29 mouse cellular contexts compared by ENCODE assay signal in genomic region chr2:77526803-77527202, GRCm38 (mm10).
DNase-seq lines count a peak whose midpoint lies in the region; ATAC-seq and TF ChIP-seq lines count a peak whose summit lies in the region.
"Had no signal": no experiment of that assay in that cellular context is flagged by ENCODE, and none has a peak within 500 bp of the region (broad histone marks: within the 10 kb centered on the region; RNA-seq: fewer than 3 reads in every experiment).

No protein-coding gene starts in this region.

- no peak overlapping the region for H3K4me2 ChIP-seq in heart, embryonic 11.5 days
- peak overlapping the region; percentile 10; the same call in 1 of the 2 replicates for H3K4me2 ChIP-seq in heart, embryonic 15.5 days
- no peak overlapping the region for H3K4me2 ChIP-seq in lung, embryonic 14.5 days
- H3K4me2 ChIP-seq: embryonic facial prominence, embryonic 13.5 days; forebrain, embryonic 12.5 days; forebrain, embryonic 15.5 days; hindbrain, embryonic 13.5 days; intestine, embryonic 15.5 days had no signal

- no peaks in the 10 kb centered on the region for H3K36me3 ChIP-seq in heart, embryonic 11.5 days (ENCODE audit: control insufficient read depth, insufficient read depth, low read length)
- no peaks in the 10 kb centered on the region for H3K36me3 ChIP-seq in heart, embryonic 15.5 days
- no peaks in the 10 kb centered on the region for H3K36me3 ChIP-seq in lung, embryonic 14.5 days (ENCODE audit: insufficient read depth)
- H3K36me3 ChIP-seq: embryonic facial prominence, embryonic 10.5 days; embryonic facial prominence, embryonic 13.5 days; forebrain, embryonic 12.5 days; forebrain, embryonic 15.5 days; hindbrain, embryonic 10.5 days; hindbrain, embryonic 13.5 days; intestine, embryonic 15.5 days had no signal

- H3K27ac ChIP-seq in gastrocnemius, adult 2 months, result peak overlapping the region; percentile 28; the same call in 1 of the 2 replicates
- peak overlapping the region; percentile 22; the same call in 1 of the 2 replicates for H3K27ac ChIP-seq in heart, embryonic 11.5 days (ENCODE audit: low read depth, low read length)
- H3K27ac ChIP-seq in heart, embryonic 15.5 days, result no peak overlapping the region; the same call in 1 of the 2 replicates
- H3K27ac ChIP-seq in lung, embryonic 14.5 days (ENCODE audit: low read depth), result no peak overlapping the region
- H3K27ac ChIP-seq: embryonic facial prominence, embryonic 10.5 days; embryonic facial prominence, embryonic 13.5 days; forebrain, embryonic 12.5 days; forebrain, embryonic 15.5 days; heart, adult 2 months; hindbrain, embryonic 10.5 days; hindbrain, embryonic 13.5 days; intestine, embryonic 15.5 days had no signal

- no peak for DNase-seq in gastrocnemius, adult 2 months
- DNase-seq in gastrocnemius, adult 8-10 months (ENCODE audit: low spot score in 2 of 2), result no peak
- DNase-seq in heart, postnatal 10 days, result no peak
- DNase-seq in heart, postnatal 36 days, result no peak
- DNase-seq in lung, embryonic 14.5 days, result peak; percentile 46
- DNase-seq in lung, adult 2 months, result no peak
- DNase-seq: adrenal gland, adult 8-10 months; adrenal gland, postnatal 25 days; cerebellum, adult 11-12 months; cerebellum, adult 8-10 months; cerebellum, postnatal 10 days; cerebellum, postnatal 36 days; embryo, embryonic 11 days; gastrocnemius, postnatal 14 days; heart, adult 2 months; kidney, adult 11 months; kidney, adult 8-10 months had no signal

- TF ChIP-seq POLR2A in lung, adult 2 months (IDR thresholded peaks at IDR 0.05; ENCODE audit: borderline replicate concordance, extremely low read depth, low read depth, low read length), result no peak

- intact Hi-C loops in gastrocnemius, adult 2 months (cut with DNase I), result loop anchor here (5.0 to 10.0 kb wide), 2 partner anchors 80 to 178 kb away; no protein-coding TSS in a partner anchor
- intact Hi-C loops in heart, postnatal 10 days (cut with DNase I), result no loop called here
- intact Hi-C loops in heart, postnatal 36 days (cut with DNase I), result no loop called here

- H3K4me1 ChIP-seq in heart, embryonic 11.5 days (ENCODE audit: control insufficient read depth, insufficient read depth, low read length), result peaks cover 6% of the 10 kb centered on the region; the same call in 1 of the 2 replicates
- H3K4me1 ChIP-seq in heart, embryonic 15.5 days (replicated peaks), result peaks cover 19% of the 10 kb centered on the region
- H3K4me1 ChIP-seq in lung, embryonic 14.5 days (ENCODE audit: insufficient read depth), result no peaks in the 10 kb centered on the region; the same call in 1 of the 2 replicates
- no peaks in the 10 kb centered on the region for H3K4me1 ChIP-seq in lung, adult 2 months (ENCODE audit: control insufficient read depth, insufficient read depth, low read length)
- H3K4me1 ChIP-seq: embryonic facial prominence, embryonic 10.5 days; embryonic facial prominence, embryonic 13.5 days; forebrain, embryonic 12.5 days; forebrain, embryonic 15.5 days; hindbrain, embryonic 10.5 days; hindbrain, embryonic 13.5 days had no signal

- WGBS in heart, embryonic 11.5 days (ENCODE audit: insufficient replicate concordance), result 31% methylated on average over 4 of the region's 4 CpGs
- WGBS in heart, embryonic 15.5 days, result 27% methylated on average over 4 of the region's 4 CpGs
- WGBS in lung, embryonic 14.5 days, result 33% methylated on average over 4 of the region's 4 CpGs
- 59% methylated on average over 4 of the region's 4 CpGs for WGBS in lung, adult 2 months

- no peaks in the 10 kb centered on the region for H3K9me3 ChIP-seq in heart, embryonic 11.5 days (replicated peaks; ENCODE audit: control insufficient read depth, low read length)
- H3K9me3 ChIP-seq in heart, embryonic 15.5 days (replicated peaks), result no peaks in the 10 kb centered on the region
- H3K9me3 ChIP-seq in lung, embryonic 14.5 days (ENCODE audit: low read depth, low read length), result no peaks in the 10 kb centered on the region
- H3K9me3 ChIP-seq: embryonic facial prominence, embryonic 10.5 days; embryonic facial prominence, embryonic 13.5 days; forebrain, embryonic 12.5 days; forebrain, embryonic 15.5 days; hindbrain, embryonic 10.5 days; hindbrain, embryonic 13.5 days; intestine, embryonic 15.5 days had no signal

- no peak overlapping the region for H3K9ac ChIP-seq in heart, embryonic 11.5 days (ENCODE audit: low read depth, low read length)
- no peak overlapping the region for H3K9ac ChIP-seq in heart, embryonic 15.5 days
- H3K9ac ChIP-seq in lung, embryonic 14.5 days, result no peak overlapping the region
- H3K9ac ChIP-seq: embryonic facial prominence, embryonic 13.5 days; forebrain, embryonic 12.5 days; forebrain, embryonic 15.5 days; hindbrain, embryonic 13.5 days; intestine, embryonic 15.5 days had no signal

- TF ChIP-seq CTCF in gastrocnemius, adult 2 months (IDR thresholded peaks at IDR 0.05), result no peak
- no peak for TF ChIP-seq CTCF in lung, embryonic 14.5 days (IDR thresholded peaks at IDR 0.05; ENCODE audit: low read depth)
- TF ChIP-seq CTCF in lung, adult 2 months (IDR thresholded peaks at IDR 0.05; ENCODE audit: insufficient read depth, low read length), result no peak

- H3K27me3 ChIP-seq in heart, embryonic 11.5 days (ENCODE audit: control insufficient read depth, insufficient read depth, low read length), result no peaks in the 10 kb centered on the region
- H3K27me3 ChIP-seq in heart, embryonic 15.5 days, result no peaks in the 10 kb centered on the region
- no peaks in the 10 kb centered on the region for H3K27me3 ChIP-seq in lung, embryonic 14.5 days (ENCODE audit: insufficient read depth, low read length)
- H3K27me3 ChIP-seq: embryonic facial prominence, embryonic 13.5 days; forebrain, embryonic 12.5 days; forebrain, embryonic 15.5 days; hindbrain, embryonic 13.5 days; intestine, embryonic 15.5 days had no signal

- no peak for ATAC-seq in heart, embryonic 11.5 days (replicated peaks; ENCODE audit: insufficient number of reproducible peaks, low FRiP score, low TSS enrichment)
- no peak; the same call in 1 of the 2 replicates for ATAC-seq in heart, embryonic 15.5 days (replicated peaks; ENCODE audit: insufficient number of reproducible peaks, insufficient read depth, low FRiP score, low read depth)
- no peak for ATAC-seq in lung, embryonic 14.5 days (ENCODE audit: insufficient read depth)
- ATAC-seq: activated CD4-positive, CD25-positive, alpha-beta regulatory T cell, adult 4 months; forebrain, embryonic 15.5 days; hindbrain, embryonic 16.5 days had no signal

- no peak overlapping the region for H3K4me3 ChIP-seq in gastrocnemius, adult 2 months
- H3K4me3 ChIP-seq in heart, embryonic 11.5 days (ENCODE audit: low read depth, low read length), result no peak overlapping the region
- H3K4me3 ChIP-seq in heart, embryonic 15.5 days, result no peak overlapping the region
- no peak overlapping the region for H3K4me3 ChIP-seq in lung, embryonic 14.5 days (ENCODE audit: low read depth, low read length)
- H3K4me3 ChIP-seq in lung, adult 2 months (replicated peaks; ENCODE audit: extremely low read depth, low read depth, low read length), result no peak overlapping the region
- H3K4me3 ChIP-seq: embryonic facial prominence, embryonic 10.5 days; embryonic facial prominence, embryonic 13.5 days; erythroblast, embryonic 14.5 days; forebrain, embryonic 12.5 days; forebrain, embryonic 15.5 days; heart, adult 2 months; hindbrain, embryonic 10.5 days; hindbrain, embryonic 13.5 days; intestine, embryonic 15.5 days had no signal

Comparison
In these comparisons a context has a peak if more than half of its experiments do, and no peak if none do; other contexts are left out.
1. H3K27ac ChIP-seq: peak in gastrocnemius, adult 2 months (single experiment) and heart, embryonic 11.5 days (single experiment); none in heart, embryonic 15.5 days (single experiment) and lung, embryonic 14.5 days (single experiment).